Mouse (Mus musculus): ENCODE results near the gene Tmem248.

DNA sequence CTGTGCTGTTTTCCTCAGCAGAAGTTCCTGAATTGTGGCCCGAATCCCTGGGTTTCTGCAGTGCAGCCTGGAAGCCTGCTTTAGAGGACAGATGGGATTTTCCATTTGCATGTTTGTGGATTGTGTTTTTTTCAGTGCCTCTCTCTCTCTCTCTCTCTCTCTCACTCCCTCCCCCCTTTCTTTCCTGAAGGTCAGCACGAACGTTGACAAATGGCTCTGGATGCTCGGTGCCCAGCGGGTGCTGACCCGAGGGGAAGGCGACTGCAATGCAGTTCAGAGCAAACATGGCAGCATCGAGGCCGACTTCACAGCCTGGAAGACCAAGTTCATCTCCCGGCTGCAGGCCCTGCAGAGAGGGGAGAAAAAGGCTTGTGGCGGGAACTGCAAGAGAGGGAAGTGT lies 52.1 kb downstream of the Tmem248 start:
- TF ChIP-seq CTCF (IDR thresholded peaks at IDR 0.05), result no peak
- TF ChIP-seq EP300 (IDR thresholded peaks at IDR 0.05; ENCODE audit: insufficient read depth, low read depth, low read length), result no peak
